Mouse (Mus musculus) heart, postnatal 0 days (tissue): Measurements from ENCODE around the gene 3425401B19Rik.

Experiments
- CTCF ChIP-seq: IDR thresholded peaks from 2 replicates; pipeline ENCODE4 v1.5.1; 2016; ENCODE audit warnings: antibody characterized with exemption, control low read depth, low read depth
- EP300 ChIP-seq: IDR thresholded peaks from 2 replicates; pipeline ENCODE4 v1.6.1; 2016; ENCODE audit warnings: antibody characterized with exemption, low read depth

DNA sequence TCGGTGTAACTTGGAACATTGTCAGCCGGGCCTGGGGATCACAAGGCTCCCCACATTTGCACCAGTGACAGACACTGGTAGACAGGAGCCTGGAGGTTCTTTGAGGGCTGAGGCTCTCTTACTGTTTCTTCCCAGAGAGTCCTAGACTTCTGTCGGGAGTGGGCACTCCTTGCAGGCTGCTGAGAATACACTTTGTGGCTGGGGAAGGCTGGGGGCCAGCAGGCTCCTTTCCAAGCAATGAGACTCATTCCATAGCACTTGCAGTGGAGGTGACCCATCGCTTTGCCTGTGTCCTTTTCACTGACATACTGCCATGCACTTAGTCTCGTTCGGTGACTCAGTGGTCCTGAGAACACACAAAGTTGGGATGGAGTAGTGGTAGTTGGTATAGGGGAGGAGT lies 30.0 kb upstream of the 3425401B19Rik start:
- no peak for TF ChIP-seq CTCF
- TF ChIP-seq EP300 = no peak
